ENCODE assay signal across 25 mouse cellular contexts in the genomic region with DNA sequence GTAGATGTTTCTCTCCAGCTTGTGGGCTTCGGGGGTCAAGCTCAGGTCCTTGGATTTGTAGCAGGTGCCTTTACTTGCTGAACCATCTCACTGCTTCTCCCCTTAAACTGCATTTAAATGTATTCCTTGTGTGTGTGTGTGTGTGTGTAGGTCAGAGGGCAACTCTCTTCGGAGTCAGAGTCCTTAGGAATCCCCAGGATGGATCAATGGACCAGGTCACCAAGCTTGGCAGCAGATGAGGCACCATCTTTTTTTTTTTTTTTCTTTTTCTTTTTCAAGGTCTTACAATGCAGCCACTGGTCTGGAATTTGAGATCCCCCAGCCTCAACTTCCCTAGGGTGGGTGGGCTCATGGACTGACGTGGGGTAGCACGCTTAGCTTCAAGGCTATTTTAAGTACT. TPM values are rescaled to one million over a fixed set of nuclear protein-coding genes. Genes with fewer than 3 reads are reported as not detected.
DNase-seq lines count a peak whose midpoint lies in the region; ATAC-seq and TF ChIP-seq lines count a peak whose summit lies in the region.
"Had no signal": no experiment of that assay in that cellular context is flagged by ENCODE, and none has a peak within 500 bp of the region (broad histone marks: within the 10 kb centered on the region; RNA-seq: fewer than 3 reads in every experiment).

No protein-coding gene starts in this region.

- 84% methylated on average over 4 of the region's 4 CpGs for WGBS in intestine, postnatal 0 days
- 69% methylated on average over 4 of the region's 4 CpGs for WGBS in liver, embryonic 13.5 days (ENCODE audit: insufficient replicate concordance)
- 81% methylated on average over 4 of the region's 4 CpGs for WGBS in small intestine, adult 2 months

- peaks cover 3% of the 10 kb centered on the region; the same call in 1 of the 2 replicates for H3K36me3 ChIP-seq in intestine, postnatal 0 days (ENCODE audit: control insufficient read depth, insufficient read depth)
- H3K36me3 ChIP-seq in liver, embryonic 13.5 days, result peaks cover 21% of the 10 kb centered on the region
- no peaks in the 10 kb centered on the region for H3K36me3 ChIP-seq in small intestine, adult 2 months (ENCODE audit: control insufficient read depth, insufficient read depth, low read length)
- H3K36me3 ChIP-seq: lung, embryonic 15.5 days; midbrain, embryonic 12.5 days; neural tube, embryonic 13.5 days; stomach, embryonic 15.5 days had no signal

- no peak overlapping the region for H3K4me3 ChIP-seq in intestine, postnatal 0 days (ENCODE audit: low read depth, low read length)
- no peak overlapping the region for H3K4me3 ChIP-seq in liver, embryonic 13.5 days (replicated peaks)
- H3K4me3 ChIP-seq in small intestine, adult 2 months (ENCODE audit: low read depth, low read length), result no peak overlapping the region
- H3K4me3 ChIP-seq: forebrain, embryonic 13.5 days; layer of hippocampus, adult 2 months; lung, embryonic 15.5 days; midbrain, embryonic 12.5 days; neural tube, embryonic 13.5 days; stomach, embryonic 15.5 days had no signal

- TF ChIP-seq POLR2A in small intestine, adult 2 months (IDR thresholded peaks at IDR 0.05; ENCODE audit: low read depth, low read length), result no peak

- H3K9ac ChIP-seq in intestine, postnatal 0 days (ENCODE audit: low read depth, low read length), result no peak overlapping the region
- H3K9ac ChIP-seq in liver, embryonic 13.5 days, result peak overlapping the region; percentile 80
- H3K9ac ChIP-seq: forebrain, embryonic 13.5 days; hindbrain, embryonic 14.5 days; lung, embryonic 15.5 days; midbrain, embryonic 12.5 days; neural tube, embryonic 13.5 days; stomach, embryonic 15.5 days had no signal

- no peak overlapping the region for H3K4me2 ChIP-seq in intestine, postnatal 0 days (replicated peaks; ENCODE audit: low read depth)
- H3K4me2 ChIP-seq in liver, embryonic 13.5 days, result peak overlapping the region; percentile 76; the same call in 1 of the 2 replicates
- H3K4me2 ChIP-seq: forebrain, embryonic 13.5 days; hindbrain, embryonic 14.5 days; lung, embryonic 15.5 days; midbrain, embryonic 12.5 days; neural tube, embryonic 13.5 days; stomach, embryonic 15.5 days had no signal

- no peak for ATAC-seq in intestine, postnatal 0 days
- no peak for ATAC-seq in liver, embryonic 13.5 days (ENCODE audit: low read depth)
- ATAC-seq in megakaryocyte, adult 5-6 weeks (ENCODE audit: poor library complexity, severe bottlenecking), result no peak
- ATAC-seq: activated CD4-positive, CD25-positive, alpha-beta regulatory T cell, adult 4 months; forebrain, embryonic 13.5 days had no signal

- H3K27ac ChIP-seq in intestine, postnatal 0 days (ENCODE audit: low read depth, low read length), result 0 out of 2 replicates have a peak overlapping the region, but pooled peaks have one; percentile 96
- H3K27ac ChIP-seq in liver, embryonic 13.5 days, result peak overlapping the region; percentile 100
- peak overlapping the region; percentile 17; the same call in 1 of the 2 replicates for H3K27ac ChIP-seq in small intestine, adult 2 months (ENCODE audit: insufficient read depth, low read depth, low read length)
- H3K27ac ChIP-seq: forebrain, embryonic 13.5 days; hindbrain, embryonic 14.5 days; layer of hippocampus, adult 2 months; lung, embryonic 15.5 days; midbrain, embryonic 12.5 days; neural tube, embryonic 13.5 days; stomach, embryonic 15.5 days had no signal

- peak; percentile 17 for DNase-seq in kidney, adult 9 months
- no peak for DNase-seq in kidney, postnatal 10 days
- no peak for DNase-seq in liver, embryonic 13.5 days
- no peak for DNase-seq in layer of hippocampus, adult 11-12 months (ENCODE audit: low spot score)
- DNase-seq: adrenal gland, adult 2 months; adrenal gland, postnatal 36 days; B cell, adult 2 months; cerebellum, adult 9-10 months; cerebellum, postnatal 36 days; gastrocnemius, postnatal 14 days; kidney, adult 8-10 months; kidney, postnatal 14 days; left cerebral cortex, postnatal 4 days; thymus, postnatal 14 days had no signal

- no peak for TF ChIP-seq CTCF in intestine, postnatal 0 days (IDR thresholded peaks at IDR 0.05; ENCODE audit: low read depth)
- TF ChIP-seq CTCF in small intestine, adult 2 months (IDR thresholded peaks at IDR 0.05; ENCODE audit: extremely low read depth, insufficient read length, insufficient replicate concordance, low read depth, low read length), result no peak

- H3K4me1 ChIP-seq in intestine, postnatal 0 days (replicated peaks; ENCODE audit: control insufficient read depth, insufficient read depth, low read length), result peaks cover 15% of the 10 kb centered on the region
- peaks cover 79% of the 10 kb centered on the region for H3K4me1 ChIP-seq in liver, embryonic 13.5 days (replicated peaks)
- H3K4me1 ChIP-seq in small intestine, adult 2 months (ENCODE audit: control insufficient read depth, insufficient read depth, insufficient read length, low read length), result peaks cover 24% of the 10 kb centered on the region; the same call in 1 of the 2 replicates

- no peaks in the 10 kb centered on the region for H3K27me3 ChIP-seq in intestine, postnatal 0 days (replicated peaks; ENCODE audit: control insufficient read depth, insufficient read depth, low read length)
- H3K27me3 ChIP-seq in liver, embryonic 13.5 days, result no peaks in the 10 kb centered on the region
- no peaks in the 10 kb centered on the region for H3K27me3 ChIP-seq in small intestine, adult 2 months (ENCODE audit: control insufficient read depth, insufficient read depth, low read length)
- H3K27me3 ChIP-seq: forebrain, embryonic 13.5 days; lung, embryonic 15.5 days; midbrain, embryonic 12.5 days; neural tube, embryonic 13.5 days; stomach, embryonic 15.5 days had no signal

- H3K9me3 ChIP-seq in intestine, postnatal 0 days (ENCODE audit: control insufficient read depth), result no peaks in the 10 kb centered on the region
- H3K9me3 ChIP-seq in liver, embryonic 13.5 days (replicated peaks), result no peaks in the 10 kb centered on the region
- H3K9me3 ChIP-seq: forebrain, embryonic 13.5 days; lung, embryonic 15.5 days; midbrain, embryonic 12.5 days; neural tube, embryonic 13.5 days; stomach, embryonic 15.5 days had no signal

RNA-seq across cellular contexts. Expression of gene Usp4, which starts 3.2 kb away (rescaled TPM):
- polyA plus RNA-seq in intestine, postnatal 0 days (2015; fragmentation: Nextera tagmentation; extraction: Ambion mirVana), result 44.9 and 45.2 TPM in 2 replicates
- 67.0 and 71.0 TPM in 2 replicates for polyA plus RNA-seq in liver, embryonic 13.5 days (2015; fragmentation: Nextera tagmentation; extraction: Ambion mirVana)
- polyA plus RNA-seq in small intestine, adult 2 months (2012; rRNA removed), result 26.6 and 66.3 TPM in 2 replicates
- 144 and 148 TPM in 2 replicates for total RNA-seq in megakaryocyte, adult 5-6 weeks (2015)
- total RNA-seq in megakaryocyte, adult 5-6 weeks (2017), result 75.0 and 78.7 TPM in 2 replicates

RNA-seq across cellular contexts. Expression of gene Gpx1, which starts 5.8 kb away (rescaled TPM):
- 997 and 1,037 TPM in 2 replicates for polyA plus RNA-seq in intestine, postnatal 0 days (2015; fragmentation: Nextera tagmentation; extraction: Ambion mirVana)
- polyA plus RNA-seq in liver, embryonic 13.5 days (2015; fragmentation: Nextera tagmentation; extraction: Ambion mirVana), result 6,829 and 6,884 TPM in 2 replicates
- polyA plus RNA-seq in small intestine, adult 2 months (2012; rRNA removed), result 1,021 and 1,249 TPM in 2 replicates
- 2,393 and 2,822 TPM in 2 replicates for total RNA-seq in megakaryocyte, adult 5-6 weeks (2015)
- 1,668 and 1,978 TPM in 2 replicates for total RNA-seq in megakaryocyte, adult 5-6 weeks (2017)

RNA-seq across cellular contexts. Expression of gene Tcta, which starts 38.5 kb away (rescaled TPM):
- 48.6 and 50.4 TPM in 2 replicates for polyA plus RNA-seq in intestine, postnatal 0 days (2015; fragmentation: Nextera tagmentation; extraction: Ambion mirVana)
- 12.7 TPM in 2 replicates for polyA plus RNA-seq in liver, embryonic 13.5 days (2015; fragmentation: Nextera tagmentation; extraction: Ambion mirVana)
- polyA plus RNA-seq in small intestine, adult 2 months (2012; rRNA removed), result 19.0 and 36.7 TPM in 2 replicates
- 16.5 and 23.8 TPM in 2 replicates for total RNA-seq in megakaryocyte, adult 5-6 weeks (2015)
- total RNA-seq in megakaryocyte, adult 5-6 weeks (2017), result 6.2 and 8.4 TPM in 2 replicates

RNA-seq across cellular contexts. Expression of gene Rhoa, which starts 38.5 kb away (rescaled TPM):
- 313 and 315 TPM in 2 replicates for polyA plus RNA-seq in intestine, postnatal 0 days (2015; fragmentation: Nextera tagmentation; extraction: Ambion mirVana)
- polyA plus RNA-seq in liver, embryonic 13.5 days (2015; fragmentation: Nextera tagmentation; extraction: Ambion mirVana), result 235 and 296 TPM in 2 replicates
- 30.5 and 70.2 TPM in 2 replicates for polyA plus RNA-seq in small intestine, adult 2 months (2012; rRNA removed)
- total RNA-seq in megakaryocyte, adult 5-6 weeks (2015), result 468 and 473 TPM in 2 replicates
- total RNA-seq in megakaryocyte, adult 5-6 weeks (2017), result 585 and 627 TPM in 2 replicates

RNA-seq across cellular contexts. Expression of gene Amt, which starts 47.8 kb away (rescaled TPM):
- polyA plus RNA-seq in intestine, postnatal 0 days (2015; fragmentation: Nextera tagmentation; extraction: Ambion mirVana), result 4.5 and 4.8 TPM in 2 replicates
- 14.0 and 14.1 TPM in 2 replicates for polyA plus RNA-seq in liver, embryonic 13.5 days (2015; fragmentation: Nextera tagmentation; extraction: Ambion mirVana)
- polyA plus RNA-seq in small intestine, adult 2 months (2012; rRNA removed), result 1.4 and 1.9 TPM in 2 replicates
- 0.71 TPM in 1 of 2 replicates, not detected in the other for total RNA-seq in megakaryocyte, adult 5-6 weeks (2015)
- total RNA-seq in megakaryocyte, adult 5-6 weeks (2017), result 0.11 TPM in 1 of 2 replicates, not detected in the other

Comparison
In these comparisons a context has a peak if more than half of its experiments do, and no peak if none do; other contexts are left out.
1. H3K27ac ChIP-seq: peak in every context shown above with its lines; median percentile 100 in liver, embryonic 13.5 days; 96 in intestine, postnatal 0 days; 17 in small intestine, adult 2 months.